Mouse (Mus musculus) heart, embryonic 16.5 days (tissue): ENCODE results near the gene Myl12a. TPM values are rescaled to one million over a fixed set of nuclear protein-coding genes. Genes with fewer than 3 reads are reported as not detected.

ENCODE experiments used
- ATAC-seq: fragments of 200-750 bp; cut with Nextera tagmentation; replicated peaks from 2 replicates; pipeline ENCODE4 v1.8.0; 2017; ENCODE audit warnings: moderate number of reproducible peaks; ENCODE audit not compliant: insufficient read depth, low FRiP score; ENCODE audit errors: extremely low read depth
- H3K27ac ChIP-seq: fragments of 300-500 bp; sonication (generic); 2 replicates; pipeline ENCODE4 v1.5.1; 2014; ENCODE audit warnings: mild to moderate bottlenecking, low read length, control low read depth, moderate library complexity
- H3K27me3 ChIP-seq: fragments of 300-500 bp; sonication (generic); 2 replicates; pipeline ENCODE4 v1.6.1; 2014; ENCODE audit warnings: low read length, mixed read lengths; ENCODE audit not compliant: control insufficient read depth, insufficient read depth
- H3K36me3 ChIP-seq: fragments of 300-500 bp; sonication (generic); 2 replicates; pipeline ENCODE4 v1.6.1; 2014; ENCODE audit not compliant: control insufficient read depth, insufficient read depth
- H3K4me1 ChIP-seq: fragments of 300-500 bp; sonication (generic); 2 replicates; pipeline ENCODE4 v1.6.1; 2014; ENCODE audit warnings: low read length, mixed read lengths; ENCODE audit not compliant: control insufficient read depth, insufficient read depth
- H3K4me2 ChIP-seq: fragments of 300-500 bp; sonication (generic); 2 replicates; pipeline ENCODE4 v1.6.1; 2014; ENCODE audit warnings: low read depth, mild to moderate bottlenecking, control low read depth, low read length
- H3K4me3 ChIP-seq: fragments of 300-500 bp; sonication (generic); 2 replicates; pipeline ENCODE4 v1.5.1; 2014; ENCODE audit warnings: mild to moderate bottlenecking, control low read depth, low read length
- H3K9ac ChIP-seq: fragments of 300-500 bp; sonication (generic); 2 replicates; pipeline ENCODE4 v1.6.1; 2014; ENCODE audit warnings: low read length, control low read depth
- H3K9me3 ChIP-seq: fragments of 300-500 bp; sonication (generic); replicated peaks from 2 replicates; pipeline ENCODE4 v1.6.1; 2016; ENCODE audit warnings: low read length; ENCODE audit not compliant: control insufficient read depth
- WGBS: fragments of 180-500 bp; shearing (Covaris S2); extraction: QIAGEN DNeasy Blood & Tissue Kit; methylation state at CpG from one replicate; pipeline ENCODE4 v1.1.7; 2014; 5-methylcytosine and 5-hydroxymethylcytosine counted together
- polyA plus RNA-seq: library from polyadenylated mRNA; unstranded; fragments of >200 nt; fragmentation: Nextera tagmentation; extraction: Ambion mirVana; gene quantifications from 2 replicates; pipeline ENCODE4 v1.2.1, GENCODE M21; 2015

The Myl12a gene
- polyA plus RNA-seq, 1 experiment from 2014 or later: 686 TPM

GRCm38 (mm10) chr17:71034472-71034871 is 31.8 kb upstream of the Myl12a start:
- WGBS: 38% methylated on average over 5 of the region's 5 CpGs

GRCm38 (mm10) chr17:71032719-71033118 is 30.0 kb upstream of the Myl12a start:
- H3K4me2 ChIP-seq: no peak overlapping the region
- peaks cover 26% of the 10 kb centered on the region for H3K36me3 ChIP-seq
- WGBS: 78% methylated on average over 10 of the region's 10 CpGs
- H3K27me3 ChIP-seq: no peaks in the 10 kb centered on the region
- no peak for ATAC-seq
- no peaks in the 10 kb centered on the region for H3K9me3 ChIP-seq
- no peak overlapping the region for H3K9ac ChIP-seq
- H3K27ac ChIP-seq: no peak overlapping the region
- no peak overlapping the region for H3K4me3 ChIP-seq
- peaks cover 6% of the 10 kb centered on the region for H3K4me1 ChIP-seq

More at GRCm38 (mm10) chr17:71034472-71034871, 31.8 kb upstream of the Myl12a start:
- Histone ChIP-seq H3K27ac (no peak overlapping the region), H3K4me3 (no peak overlapping the region), H3K36me3 (peaks cover 32% of the 10 kb centered on the region), H3K4me1 (peaks cover 20% of the 10 kb centered on the region), H3K4me2 (no peak overlapping the region), H3K9ac (no peak overlapping the region), H3K27me3 (no peaks in the 10 kb centered on the region), H3K9me3 (no peaks in the 10 kb centered on the region)
- ATAC-seq: no peak

GRCm38 (mm10) chr17:71027186-71027585 is 24.5 kb upstream of the Myl12a start:
- Histone ChIP-seq H3K4me1 (peaks cover 38% of the 10 kb centered on the region), H3K36me3 (peaks cover 11% of the 10 kb centered on the region; the same call in 1 of the 2 replicates), H3K9ac (no peak overlapping the region), H3K4me3 (no peak overlapping the region), H3K27me3 (no peaks in the 10 kb centered on the region), H3K27ac (no peak overlapping the region; the same call in 1 of the 2 replicates), H3K9me3 (no peaks in the 10 kb centered on the region), H3K4me2 (peak overlapping the region; percentile 33)
- 62% methylated on average over 3 of the region's 3 CpGs for WGBS
- ATAC-seq: no peak

GRCm38 (mm10) chr17:71025922-71026321 is 23.2 kb upstream of the Myl12a start:
- Histone ChIP-seq H3K4me1 (peaks cover 41% of the 10 kb centered on the region), H3K9ac (0 out of 2 replicates have a peak overlapping the region, but pooled peaks have one; percentile 1), H3K4me2 (peak overlapping the region; percentile 27), H3K27ac (peak overlapping the region; percentile 39; the same call in 1 of the 2 replicates), H3K9me3 (no peaks in the 10 kb centered on the region), H3K36me3 (peaks cover 9% of the 10 kb centered on the region; the same call in 1 of the 2 replicates), H3K27me3 (no peaks in the 10 kb centered on the region), H3K4me3 (peak overlapping the region; percentile 1; the same call in 1 of the 2 replicates)
- ATAC-seq: no peak
- 53% methylated on average over 8 of the region's 8 CpGs for WGBS

GRCm38 (mm10) chr17:71024071-71024470 is 21.4 kb upstream of the Myl12a start:
- peaks cover 9% of the 10 kb centered on the region; the same call in 1 of the 2 replicates for H3K36me3 ChIP-seq
- peaks cover 45% of the 10 kb centered on the region for H3K4me1 ChIP-seq
- H3K9ac ChIP-seq: no peak overlapping the region
- no peaks in the 10 kb centered on the region for H3K27me3 ChIP-seq
- 66% methylated on average over 10 of the region's 10 CpGs for WGBS
- ATAC-seq: peak; percentile 50; the same call in 1 of the 2 replicates
- no peaks in the 10 kb centered on the region for H3K9me3 ChIP-seq
- peak overlapping the region; percentile 40 for H3K4me2 ChIP-seq
- H3K4me3 ChIP-seq: 0 out of 2 replicates have a peak overlapping the region, but pooled peaks have one; percentile 10
- H3K27ac ChIP-seq: peak overlapping the region; percentile 74

GRCm38 (mm10) chr17:71022841-71023240 is 20.2 kb upstream of the Myl12a start:
- H3K4me1 ChIP-seq: peaks cover 45% of the 10 kb centered on the region
- ATAC-seq: no peak
- no peaks in the 10 kb centered on the region for H3K27me3 ChIP-seq
- H3K27ac ChIP-seq: peak overlapping the region; percentile 55
- peak overlapping the region; percentile 53 for H3K4me3 ChIP-seq
- no peaks in the 10 kb centered on the region for H3K9me3 ChIP-seq
- H3K36me3 ChIP-seq: peaks cover 9% of the 10 kb centered on the region; the same call in 1 of the 2 replicates
- 78% methylated on average over 13 of the region's 13 CpGs for WGBS
- H3K9ac ChIP-seq: peak overlapping the region; percentile 56
- H3K4me2 ChIP-seq: peak overlapping the region; percentile 73

- peak overlapping the region; percentile 66 for H3K4me3 ChIP-seq
- H3K27ac ChIP-seq: peak overlapping the region; percentile 99
- peak overlapping the region; percentile 89 for H3K9ac ChIP-seq
- peaks cover 33% of the 10 kb centered on the region for H3K4me1 ChIP-seq
- H3K9me3 ChIP-seq: no peaks in the 10 kb centered on the region
- peaks cover 6% of the 10 kb centered on the region; the same call in 1 of the 2 replicates for H3K36me3 ChIP-seq
- ATAC-seq: no peak; the same call in 1 of the 2 replicates
- H3K4me2 ChIP-seq: peak overlapping the region; percentile 60
- 32% methylated on average over 9 of the region's 9 CpGs for WGBS
- no peaks in the 10 kb centered on the region for H3K27me3 ChIP-seq
These were observed 17.2 kb upstream of the Myl12a start for GRCm38 (mm10) chr17:71019860-71020259.

GRCm38 (mm10) chr17:71019309-71019655 is 16.6 kb upstream of the Myl12a start:
- Histone ChIP-seq H3K4me2 (peak overlapping the region; percentile 60), H3K4me1 (peaks cover 37% of the 10 kb centered on the region), H3K27me3 (no peaks in the 10 kb centered on the region), H3K9ac (peak overlapping the region; percentile 89), H3K36me3 (peaks cover 6% of the 10 kb centered on the region; the same call in 1 of the 2 replicates), H3K9me3 (no peaks in the 10 kb centered on the region), H3K4me3 (peak overlapping the region; percentile 66), H3K27ac (peak overlapping the region; percentile 99)
- peak; percentile 84 for ATAC-seq
- WGBS: 20% methylated on average over 6 of the region's 6 CpGs

GRCm38 (mm10) chr17:71018616-71019308 is 16.1 kb upstream of the Myl12a start:
- Histone ChIP-seq H3K9me3 (no peaks in the 10 kb centered on the region), H3K9ac (peak overlapping the region; percentile 66), H3K4me2 (peak overlapping the region; percentile 60), H3K27ac (peak overlapping the region; percentile 99), H3K4me3 (peak overlapping the region; percentile 66), H3K4me1 (peaks cover 33% of the 10 kb centered on the region), H3K36me3 (peaks cover 4% of the 10 kb centered on the region; the same call in 1 of the 2 replicates), H3K27me3 (no peaks in the 10 kb centered on the region)
- WGBS: 56% methylated on average over 15 of the region's 15 CpGs
- peak; percentile 6; the same call in 1 of the 2 replicates for ATAC-seq
